Mouse (Mus musculus) testis, adult 2 months (tissue): Measurements from ENCODE around the gene Kdelr3. TPM values are rescaled to one million over a fixed set of nuclear protein-coding genes. Genes with fewer than 3 reads are reported as not detected.

Experiments used
- H3K27ac ChIP-seq: fragments of 200-500 bp; 2 replicates; pipeline ENCODE4 v1.5.1; 2012; ENCODE audit warnings: low read depth, low read length; ENCODE audit not compliant: control insufficient read depth, insufficient read depth
- H3K27me3 ChIP-seq: fragments of 200-500 bp; 2 replicates; pipeline ENCODE4 v1.6.1; 2012; ENCODE audit warnings: mild to moderate bottlenecking, low read length, moderate library complexity; ENCODE audit not compliant: control insufficient read depth, insufficient read depth
- H3K36me3 ChIP-seq: fragments of 200-500 bp; 2 replicates; pipeline ENCODE4 v1.6.1; 2012; ENCODE audit warnings: mild to moderate bottlenecking, low read length; ENCODE audit not compliant: control insufficient read depth, insufficient read depth
- H3K4me1 ChIP-seq: fragments of 200-500 bp; 2 replicates; pipeline ENCODE4 v1.6.1; 2012; ENCODE audit warnings: low read length; ENCODE audit not compliant: control insufficient read depth, insufficient read depth
- H3K4me3 ChIP-seq: fragments of 200-500 bp; 2 replicates; pipeline ENCODE4 v1.5.1; 2012; ENCODE audit warnings: low read depth, mild to moderate bottlenecking, low read length, moderate library complexity, mixed read lengths; ENCODE audit not compliant: control insufficient read depth
- CTCF ChIP-seq: fragments of 200-500 bp; IDR thresholded peaks from 2 replicates; pipeline ENCODE4 v1.5.1; 2012; ENCODE audit warnings: low read depth, mild to moderate bottlenecking, inconsistent platforms, low read length, moderate library complexity; ENCODE audit not compliant: control insufficient read depth, insufficient read depth, insufficient replicate concordance
- POLR2A ChIP-seq: fragments of 200-500 bp; IDR thresholded peaks from 2 replicates; pipeline ENCODE4 v1.6.1; 2012; ENCODE audit warnings: low read depth, mild to moderate bottlenecking, inconsistent platforms, low read length, moderate library complexity; ENCODE audit not compliant: control insufficient read depth
- polyA plus RNA-seq: library from polyadenylated mRNA; depleted of rRNA; stranded (reverse); fragments of >200 nt; gene quantifications from 2 replicates; pipeline ENCODE4 v1.2.3, GENCODE M21; 2012; rRNA removed

The Kdelr3 gene
- 2.3 and 3.6 TPM in 2 replicates for polyA plus RNA-seq

- H3K4me3 ChIP-seq: peak within 1 kb of the TSS; percentile 82
- TF ChIP-seq CTCF (no peak), POLR2A (0 out of 2 replicates have a peak, but pooled peaks have one; percentile 21)
- H3K36me3 ChIP-seq: no peaks in the 10 kb centered on the region
- H3K4me1 ChIP-seq: peaks cover 21% of the 10 kb centered on the region
- H3K27ac ChIP-seq: no peak within 1 kb of the TSS
- H3K27me3 ChIP-seq: no peaks in the 10 kb centered on the region
Measured at GRCm38 (mm10) chr15:79516171-79517096, at the start of gene Kdelr3. Gene Kdelr3, plus strand, starts transcription at chr15:79516411.

- TF ChIP-seq POLR2A: no peak
- TF ChIP-seq CTCF: peak; percentile 98
- Histone ChIP-seq H3K4me1 (peaks cover 9% of the 10 kb centered on the region), H3K27me3 (no peaks in the 10 kb centered on the region), H3K4me3 (peak overlapping the region; percentile 48), H3K36me3 (no peaks in the 10 kb centered on the region), H3K27ac (no peak overlapping the region)
Measured at GRCm38 (mm10) chr15:79466601-79467286, 49.5 kb upstream of the Kdelr3 start.

- H3K27me3 ChIP-seq: no peaks in the 10 kb centered on the region
- no peaks in the 10 kb centered on the region for H3K36me3 ChIP-seq
- no peak overlapping the region for H3K27ac ChIP-seq
- no peak for TF ChIP-seq CTCF
- no peak for TF ChIP-seq POLR2A
- no peak overlapping the region for H3K4me3 ChIP-seq
- peaks cover 9% of the 10 kb centered on the region for H3K4me1 ChIP-seq
Measured at GRCm38 (mm10) chr15:79469577-79469976, 46.6 kb upstream of the Kdelr3 start.

GRCm38 (mm10) chr15:79470583-79470982 lies 45.6 kb upstream of the Kdelr3 start:
- Histone ChIP-seq H3K27ac (no peak overlapping the region), H3K36me3 (no peaks in the 10 kb centered on the region), H3K27me3 (no peaks in the 10 kb centered on the region), H3K4me1 (peaks cover 9% of the 10 kb centered on the region), H3K4me3 (peak overlapping the region; percentile 31)
- TF ChIP-seq POLR2A: no peak
- no peak for TF ChIP-seq CTCF

GRCm38 (mm10) chr15:79471095-79471494 lies 45.1 kb upstream of the Kdelr3 start:
- TF ChIP-seq POLR2A (no peak), CTCF (no peak)
- H3K27ac ChIP-seq: no peak overlapping the region
- peaks cover 9% of the 10 kb centered on the region for H3K4me1 ChIP-seq
- no peaks in the 10 kb centered on the region for H3K36me3 ChIP-seq
- no peak overlapping the region for H3K4me3 ChIP-seq
- H3K27me3 ChIP-seq: no peaks in the 10 kb centered on the region

- peaks cover 14% of the 10 kb centered on the region for H3K4me1 ChIP-seq
- TF ChIP-seq POLR2A (no peak), CTCF (peak; percentile 60; the same call in 1 of the 2 replicates)
- H3K4me3 ChIP-seq: no peak overlapping the region
- H3K36me3 ChIP-seq: no peaks in the 10 kb centered on the region
- no peaks in the 10 kb centered on the region for H3K27me3 ChIP-seq
- H3K27ac ChIP-seq: no peak overlapping the region
Measured at GRCm38 (mm10) chr15:79473042-79473441, 43.2 kb upstream of the Kdelr3 start.

- no peak overlapping the region for H3K4me3 ChIP-seq
- H3K27me3 ChIP-seq: no peaks in the 10 kb centered on the region
- no peak overlapping the region for H3K27ac ChIP-seq
- TF ChIP-seq POLR2A: no peak
- TF ChIP-seq CTCF: peak; percentile 32; the same call in 1 of the 2 replicates
- H3K4me1 ChIP-seq: peaks cover 14% of the 10 kb centered on the region
- no peaks in the 10 kb centered on the region for H3K36me3 ChIP-seq
Measured at GRCm38 (mm10) chr15:79473638-79474355, 42.4 kb upstream of the Kdelr3 start.
